Mouse (Mus musculus): ENCODE results near the gene Rccd1. TPM values are rescaled to one million over a fixed set of nuclear protein-coding genes. Genes with fewer than 3 reads are reported as not detected.

The Rccd1 gene
- polyA plus RNA-seq, 1 experiment from 2014 or later = 12.8 TPM

DNA sequence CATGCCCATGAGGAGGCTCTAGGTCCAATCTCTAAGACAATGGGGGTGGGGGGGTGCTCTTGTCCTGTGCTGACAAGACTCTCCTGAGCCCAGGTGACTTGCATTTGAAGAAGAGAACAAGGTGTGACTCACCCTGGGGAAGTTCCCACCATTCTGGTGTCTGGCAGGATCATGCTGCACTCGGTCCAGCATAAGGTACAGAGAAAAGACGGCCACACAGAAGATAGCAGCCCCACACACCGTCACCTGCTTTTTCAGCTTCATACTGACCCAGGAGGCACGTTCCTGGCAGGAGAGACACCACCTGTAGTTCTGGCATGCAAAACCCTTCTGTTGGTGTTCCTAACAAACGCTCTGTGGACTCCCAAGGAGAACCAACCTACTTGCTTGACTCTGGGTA, 45.2 kb upstream of the Rccd1 start:
- no peak for ATAC-seq (ENCODE audit: insufficient read depth, low FRiP score, low TSS enrichment)
- Histone ChIP-seq H3K4me3 (ENCODE audit: low read depth, low read length) (no peak overlapping the region), H3K9me3 (ENCODE audit: control insufficient read depth, low read length) (no peaks in the 10 kb centered on the region), H3K36me3 (ENCODE audit: control insufficient read depth, insufficient read depth, low read length) (peaks cover 11% of the 10 kb centered on the region; the same call in 1 of the 2 replicates), H3K27ac (ENCODE audit: low read depth, low read length) (no peak overlapping the region), H3K4me1 (ENCODE audit: control insufficient read depth, insufficient read depth, low read length) (peaks cover 11% of the 10 kb centered on the region; the same call in 1 of the 2 replicates), H3K27me3 (ENCODE audit: control insufficient read depth, insufficient read depth, low read length) (no peaks in the 10 kb centered on the region), H3K9ac (ENCODE audit: low read length) (no peak overlapping the region), H3K4me2 (ENCODE audit: low read depth) (no peak overlapping the region; the same call in 1 of the 2 replicates)
- DNase-seq (ENCODE audit: low spot score) = no peak
- 82% methylated on average over 5 of the region's 5 CpGs for WGBS

DNA sequence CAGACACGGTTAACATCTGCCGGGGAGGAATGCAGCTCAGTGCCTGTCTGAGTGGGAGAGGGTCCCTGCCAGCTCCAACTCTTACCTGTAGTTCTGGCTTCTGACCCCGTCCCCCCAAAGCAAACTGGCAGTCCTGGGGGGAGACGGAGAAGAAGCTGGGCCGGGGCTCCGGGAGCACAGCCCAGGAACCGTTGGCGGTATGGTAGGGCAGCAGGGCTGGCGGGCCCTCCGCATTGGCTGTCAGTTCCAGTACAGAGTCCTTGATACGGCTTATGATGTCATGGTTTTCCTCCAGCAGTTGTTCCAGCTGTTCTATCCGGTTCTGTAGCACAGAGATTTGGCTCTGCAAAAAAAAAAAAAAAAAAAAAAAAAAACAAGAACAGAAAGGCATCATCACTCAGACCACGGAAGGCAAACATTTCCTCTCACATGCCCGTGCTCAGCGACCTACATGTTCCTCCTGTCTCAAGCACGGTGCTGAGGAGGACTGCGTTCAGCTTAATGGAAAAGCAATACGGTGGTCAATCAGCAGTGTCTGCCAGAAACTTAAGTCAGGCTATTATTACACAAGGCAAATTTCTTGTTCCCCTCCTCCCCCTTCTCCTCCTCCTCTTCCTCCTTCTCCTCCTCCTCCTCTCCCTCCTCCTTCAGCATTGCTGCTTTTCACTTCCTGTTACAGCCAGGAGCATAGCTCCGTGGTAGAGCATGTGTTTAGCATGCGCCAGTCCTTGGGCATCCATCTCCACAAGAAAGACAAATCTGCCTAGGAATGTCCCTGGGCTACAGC, 44.6 kb upstream of the Rccd1 start:
- 87% methylated on average over 20 of the region's 20 CpGs for WGBS
- Histone ChIP-seq H3K36me3 (ENCODE audit: control insufficient read depth, insufficient read depth, low read length) (peaks cover 11% of the 10 kb centered on the region; the same call in 1 of the 2 replicates), H3K9me3 (ENCODE audit: control insufficient read depth, low read length) (no peaks in the 10 kb centered on the region), H3K27ac (ENCODE audit: low read depth, low read length) (no peak overlapping the region), H3K9ac (ENCODE audit: low read length) (no peak overlapping the region), H3K4me1 (ENCODE audit: control insufficient read depth, insufficient read depth, low read length) (peaks cover 11% of the 10 kb centered on the region; the same call in 1 of the 2 replicates), H3K27me3 (ENCODE audit: control insufficient read depth, insufficient read depth, low read length) (no peaks in the 10 kb centered on the region), H3K4me3 (ENCODE audit: low read depth, low read length) (no peak overlapping the region), H3K4me2 (ENCODE audit: low read depth) (no peak overlapping the region)
- no peak for ATAC-seq (ENCODE audit: insufficient read depth, low FRiP score, low TSS enrichment)
- DNase-seq (ENCODE audit: low spot score) = no peak

DNA sequence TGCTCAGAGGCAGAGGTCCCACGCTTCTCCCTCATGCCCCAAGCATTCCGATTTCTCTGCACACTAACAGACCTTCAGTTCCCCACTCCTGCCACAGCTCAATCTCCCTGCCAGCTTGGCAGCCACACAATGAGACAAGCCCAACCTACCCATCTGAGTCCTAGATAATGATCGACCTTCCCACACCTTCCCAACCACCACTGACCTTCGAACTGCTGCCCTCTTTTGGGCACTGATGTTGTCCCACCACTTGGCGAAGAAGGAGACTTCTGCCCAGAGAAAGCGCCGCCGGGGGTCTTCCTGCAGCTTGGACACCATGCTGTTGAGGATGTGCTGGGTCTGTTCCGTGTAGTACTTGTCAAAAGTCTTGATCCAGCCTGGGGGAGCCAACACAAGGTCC, 43.8 kb upstream of the Rccd1 start:
- H3K4me3 ChIP-seq (ENCODE audit: low read depth, low read length) = no peak overlapping the region
- no peaks in the 10 kb centered on the region for H3K27me3 ChIP-seq (ENCODE audit: control insufficient read depth, insufficient read depth, low read length)
- H3K27ac ChIP-seq (ENCODE audit: low read depth, low read length) = no peak overlapping the region
- no peak overlapping the region for H3K9ac ChIP-seq (ENCODE audit: low read length)
- H3K4me1 ChIP-seq (ENCODE audit: control insufficient read depth, insufficient read depth, low read length) = peaks cover 11% of the 10 kb centered on the region; the same call in 1 of the 2 replicates
- H3K9me3 ChIP-seq (ENCODE audit: control insufficient read depth, low read length) = no peaks in the 10 kb centered on the region
- no peak overlapping the region for H3K4me2 ChIP-seq (ENCODE audit: low read depth)
- DNase-seq (ENCODE audit: low spot score) = no peak
- ATAC-seq (ENCODE audit: insufficient read depth, low FRiP score, low TSS enrichment) = no peak
- 89% methylated on average over 9 of the region's 9 CpGs for WGBS
- peaks cover 15% of the 10 kb centered on the region; the same call in 1 of the 2 replicates for H3K36me3 ChIP-seq (ENCODE audit: control insufficient read depth, insufficient read depth, low read length)

DNA sequence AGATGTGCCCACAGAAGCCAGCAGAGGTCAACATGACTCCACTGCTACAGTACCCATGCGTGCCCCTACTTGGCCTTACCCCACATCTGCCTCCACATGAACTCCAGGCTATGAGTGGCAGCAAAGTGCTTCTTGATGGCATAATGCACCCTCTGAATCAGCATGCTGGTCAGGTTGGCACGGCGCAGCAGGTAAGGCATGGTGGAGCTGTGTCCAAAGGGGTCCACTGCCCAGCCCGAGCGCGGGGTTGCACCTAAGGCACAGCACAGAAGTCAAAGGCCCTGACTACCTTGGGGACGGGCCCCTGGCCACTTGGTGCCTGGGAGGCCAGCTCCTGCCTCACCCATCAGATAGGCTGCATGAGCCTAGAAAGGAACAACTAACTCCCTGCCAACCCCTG, 43.0 kb upstream of the Rccd1 start:
- Histone ChIP-seq H3K4me1 (ENCODE audit: control insufficient read depth, insufficient read depth, low read length) (peaks cover 11% of the 10 kb centered on the region; the same call in 1 of the 2 replicates), H3K4me2 (ENCODE audit: low read depth) (no peak overlapping the region), H3K9ac (ENCODE audit: low read length) (no peak overlapping the region), H3K36me3 (ENCODE audit: control insufficient read depth, insufficient read depth, low read length) (peaks cover 20% of the 10 kb centered on the region), H3K27me3 (ENCODE audit: control insufficient read depth, insufficient read depth, low read length) (no peaks in the 10 kb centered on the region), H3K27ac (ENCODE audit: low read depth, low read length) (no peak overlapping the region), H3K4me3 (ENCODE audit: low read depth, low read length) (no peak overlapping the region), H3K9me3 (ENCODE audit: control insufficient read depth, low read length) (no peaks in the 10 kb centered on the region)
- DNase-seq (ENCODE audit: low spot score) (no peak), ATAC-seq (ENCODE audit: insufficient read depth, low FRiP score, low TSS enrichment) (no peak)
- 97% methylated on average over 7 of the region's 7 CpGs for WGBS

DNA sequence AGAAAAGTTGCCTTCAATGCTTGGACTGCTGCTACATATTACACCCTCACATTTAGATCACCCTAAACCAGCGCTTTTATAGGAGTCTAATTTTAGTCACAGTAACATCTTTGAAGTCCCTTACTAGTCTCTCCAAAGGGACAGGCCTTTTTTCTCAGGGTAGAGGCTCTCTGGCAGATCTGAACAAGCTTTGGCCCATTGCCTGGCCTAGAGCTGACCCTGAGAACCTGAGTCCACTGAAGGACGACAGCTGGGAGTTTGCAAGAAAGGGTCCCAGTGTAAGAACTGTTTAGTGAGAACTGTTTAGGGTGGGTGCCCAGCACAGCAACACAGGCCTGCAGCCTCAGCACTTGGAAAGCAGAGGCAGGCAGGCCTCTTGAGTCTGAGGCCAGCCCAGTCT, 41.5 kb upstream of the Rccd1 start:
- no peaks in the 10 kb centered on the region for H3K9me3 ChIP-seq (ENCODE audit: control insufficient read depth, low read length)
- H3K36me3 ChIP-seq (ENCODE audit: control insufficient read depth, insufficient read depth, low read length) = peaks cover 22% of the 10 kb centered on the region
- H3K27me3 ChIP-seq (ENCODE audit: control insufficient read depth, insufficient read depth, low read length) = no peaks in the 10 kb centered on the region
- no peak overlapping the region for H3K4me2 ChIP-seq (ENCODE audit: low read depth)
- WGBS = 88% methylated on average over 2 of the region's 2 CpGs
- H3K9ac ChIP-seq (ENCODE audit: low read length) = no peak overlapping the region
- ATAC-seq (ENCODE audit: insufficient read depth, low FRiP score, low TSS enrichment) (no peak), DNase-seq (ENCODE audit: low spot score) (no peak)
- no peak overlapping the region for H3K4me3 ChIP-seq (ENCODE audit: low read depth, low read length)
- H3K4me1 ChIP-seq (ENCODE audit: control insufficient read depth, insufficient read depth, low read length) = peaks cover 11% of the 10 kb centered on the region; the same call in 1 of the 2 replicates
- H3K27ac ChIP-seq (ENCODE audit: low read depth, low read length) = no peak overlapping the region

DNA sequence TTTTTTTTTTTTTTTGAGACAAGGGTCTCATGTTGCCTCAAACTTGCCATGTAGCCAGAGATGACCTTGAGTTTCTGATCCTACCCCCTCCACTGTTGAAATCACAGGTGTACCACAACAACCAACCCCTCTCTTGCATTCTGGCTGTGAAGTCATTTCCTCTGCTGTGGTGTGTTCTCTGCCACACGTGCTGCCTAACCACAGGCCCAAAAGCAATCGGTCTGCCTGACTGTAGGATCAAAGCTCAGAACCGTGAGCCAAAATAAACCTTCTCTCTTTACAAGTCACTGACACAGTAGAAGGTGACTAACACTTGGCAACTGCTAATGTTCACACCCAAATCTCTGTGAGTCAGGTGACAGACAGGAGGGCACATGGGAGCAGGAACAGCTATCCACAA, 36.2 kb upstream of the Rccd1 start:
- WGBS = 73% methylated on average over 3 of the region's 3 CpGs
- no peak overlapping the region for H3K9ac ChIP-seq (ENCODE audit: low read length)
- peaks cover 15% of the 10 kb centered on the region for H3K36me3 ChIP-seq (ENCODE audit: control insufficient read depth, insufficient read depth, low read length)

DNA sequence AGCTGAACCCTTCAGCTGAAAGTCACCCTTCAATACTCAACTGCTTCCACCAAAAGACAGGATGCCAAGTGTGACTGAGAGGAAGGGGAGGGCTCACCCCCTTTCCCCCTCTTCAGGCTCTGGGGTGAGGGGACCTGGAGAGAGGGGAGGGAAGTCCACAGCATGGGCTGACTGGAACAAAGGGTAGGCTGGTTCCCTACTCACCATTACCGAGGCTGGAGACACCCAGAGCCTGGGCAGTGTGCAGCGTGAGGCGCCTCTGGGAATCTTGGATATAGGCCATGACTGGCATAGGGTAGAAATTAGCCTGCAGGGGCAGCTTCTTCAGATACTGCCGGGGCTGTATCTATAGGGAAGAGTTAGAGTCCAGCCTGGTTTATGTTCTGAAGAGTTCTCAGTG, 33.8 kb upstream of the Rccd1 start:
- no peaks in the 10 kb centered on the region for H3K9me3 ChIP-seq (ENCODE audit: control insufficient read depth, low read length)
- H3K36me3 ChIP-seq (ENCODE audit: control insufficient read depth, insufficient read depth, low read length) = peaks cover 12% of the 10 kb centered on the region
- ATAC-seq (ENCODE audit: insufficient read depth, low FRiP score, low TSS enrichment) = no peak

More for the DNA sequence above, 36.2 kb upstream of the Rccd1 start:
- ATAC-seq (ENCODE audit: insufficient read depth, low FRiP score, low TSS enrichment) (no peak), DNase-seq (ENCODE audit: low spot score) (no peak)
- H3K4me3 ChIP-seq (ENCODE audit: low read depth, low read length) = no peak overlapping the region
- 0 out of 2 replicates have a peak, but pooled peaks cover 5% of the 10 kb centered on the region for H3K4me1 ChIP-seq (ENCODE audit: control insufficient read depth, insufficient read depth, low read length)
- no peaks in the 10 kb centered on the region for H3K9me3 ChIP-seq (ENCODE audit: control insufficient read depth, low read length)
- H3K27me3 ChIP-seq (ENCODE audit: control insufficient read depth, insufficient read depth, low read length) = no peaks in the 10 kb centered on the region
- H3K4me2 ChIP-seq (ENCODE audit: low read depth) = no peak overlapping the region
- H3K27ac ChIP-seq (ENCODE audit: low read depth, low read length) = no peak overlapping the region

DNA sequence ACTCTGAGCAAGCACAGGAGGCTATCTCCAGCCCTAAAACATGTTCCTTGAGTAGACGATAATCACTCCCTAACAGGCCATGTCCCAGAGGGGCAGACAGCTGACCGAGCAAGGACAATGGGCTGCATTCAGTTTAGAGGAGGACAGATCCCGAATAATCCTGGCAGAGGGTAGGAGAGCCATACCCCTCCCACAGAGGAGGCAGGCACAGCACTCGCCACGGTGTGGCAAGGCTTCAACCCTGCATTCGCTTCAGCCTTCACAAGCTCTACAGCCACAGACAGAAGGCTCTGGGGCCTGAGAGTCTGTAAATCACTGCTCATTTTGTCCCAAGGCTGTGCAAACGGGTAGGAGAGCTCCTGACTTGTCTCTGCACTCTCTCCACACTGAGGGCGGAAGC, 32.9 kb upstream of the Rccd1 start:
- no peak overlapping the region for H3K4me2 ChIP-seq (ENCODE audit: low read depth)
- H3K36me3 ChIP-seq (ENCODE audit: control insufficient read depth, insufficient read depth, low read length) = peaks cover 11% of the 10 kb centered on the region
- H3K9ac ChIP-seq (ENCODE audit: low read length) = peak overlapping the region; percentile 3; the same call in 1 of the 2 replicates
- H3K4me3 ChIP-seq (ENCODE audit: low read depth, low read length) = no peak overlapping the region
- H3K4me1 ChIP-seq (ENCODE audit: control insufficient read depth, insufficient read depth, low read length) = 0 out of 2 replicates have a peak, but pooled peaks cover 5% of the 10 kb centered on the region
- no peaks in the 10 kb centered on the region for H3K9me3 ChIP-seq (ENCODE audit: control insufficient read depth, low read length)
- peak; percentile 59 for DNase-seq (ENCODE audit: low spot score)
- no peaks in the 10 kb centered on the region for H3K27me3 ChIP-seq (ENCODE audit: control insufficient read depth, insufficient read depth, low read length)
- ATAC-seq (ENCODE audit: insufficient read depth, low FRiP score, low TSS enrichment) = 0 out of 2 replicates have a peak, but pooled peaks have one; percentile 38
- 38% methylated on average over 8 of the region's 8 CpGs for WGBS
- peak overlapping the region; percentile 24; the same call in 1 of the 2 replicates for H3K27ac ChIP-seq (ENCODE audit: low read depth, low read length)

More for the DNA sequence above, 33.8 kb upstream of the Rccd1 start:
- 82% methylated on average over 4 of the region's 4 CpGs for WGBS
- Histone ChIP-seq H3K4me3 (ENCODE audit: low read depth, low read length) (no peak overlapping the region), H3K27ac (ENCODE audit: low read depth, low read length) (no peak overlapping the region), H3K4me1 (ENCODE audit: control insufficient read depth, insufficient read depth, low read length) (0 out of 2 replicates have a peak, but pooled peaks cover 5% of the 10 kb centered on the region), H3K9ac (ENCODE audit: low read length) (no peak overlapping the region), H3K27me3 (ENCODE audit: control insufficient read depth, insufficient read depth, low read length) (no peaks in the 10 kb centered on the region), H3K4me2 (ENCODE audit: low read depth) (no peak overlapping the region)
- no peak for DNase-seq (ENCODE audit: low spot score)

DNA sequence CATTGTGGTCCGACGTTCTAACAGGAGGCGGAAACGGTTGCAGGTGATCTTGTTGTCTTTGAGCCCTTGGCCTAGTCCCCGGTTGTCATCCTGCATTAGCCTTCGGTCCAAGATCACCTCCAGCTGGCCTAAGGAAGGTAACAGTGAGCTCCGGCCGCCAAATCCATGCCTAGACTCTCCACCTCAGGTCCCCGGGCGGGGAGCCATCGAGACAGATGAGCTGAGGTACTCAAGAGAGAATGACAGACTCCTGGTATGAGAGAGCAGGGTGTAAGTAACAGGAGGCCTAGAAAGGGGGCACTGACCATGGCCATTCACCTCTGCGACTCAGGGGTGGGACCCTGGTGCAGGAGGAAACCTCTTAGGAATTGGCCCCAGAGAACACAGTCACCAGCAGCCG, 32.1 kb upstream of the Rccd1 start:
- no peak for DNase-seq (ENCODE audit: low spot score)
- no peak overlapping the region for H3K4me3 ChIP-seq (ENCODE audit: low read depth, low read length)
- H3K9ac ChIP-seq (ENCODE audit: low read length) = no peak overlapping the region
- H3K4me2 ChIP-seq (ENCODE audit: low read depth) = no peak overlapping the region
- H3K27ac ChIP-seq (ENCODE audit: low read depth, low read length) = no peak overlapping the region
- no peak for ATAC-seq (ENCODE audit: insufficient read depth, low FRiP score, low TSS enrichment)
- peaks cover 11% of the 10 kb centered on the region for H3K36me3 ChIP-seq (ENCODE audit: control insufficient read depth, insufficient read depth, low read length)
- H3K4me1 ChIP-seq (ENCODE audit: control insufficient read depth, insufficient read depth, low read length) = 0 out of 2 replicates have a peak, but pooled peaks cover 5% of the 10 kb centered on the region
- H3K9me3 ChIP-seq (ENCODE audit: control insufficient read depth, low read length) = no peaks in the 10 kb centered on the region
- 90% methylated on average over 13 of the region's 13 CpGs for WGBS
- H3K27me3 ChIP-seq (ENCODE audit: control insufficient read depth, insufficient read depth, low read length) = no peaks in the 10 kb centered on the region
